Mouse (Mus musculus) frontal cortex, postnatal 25 days (tissue): Measurements from ENCODE around the gene Add2.

Source experiments
- DNase-seq, 2 experiments: peaks; one replicate each; pipeline ENCODE4 v3.0.0; 2022; ENCODE audit warnings: low spot score in 2 of 2

Gene Add2

DNA sequence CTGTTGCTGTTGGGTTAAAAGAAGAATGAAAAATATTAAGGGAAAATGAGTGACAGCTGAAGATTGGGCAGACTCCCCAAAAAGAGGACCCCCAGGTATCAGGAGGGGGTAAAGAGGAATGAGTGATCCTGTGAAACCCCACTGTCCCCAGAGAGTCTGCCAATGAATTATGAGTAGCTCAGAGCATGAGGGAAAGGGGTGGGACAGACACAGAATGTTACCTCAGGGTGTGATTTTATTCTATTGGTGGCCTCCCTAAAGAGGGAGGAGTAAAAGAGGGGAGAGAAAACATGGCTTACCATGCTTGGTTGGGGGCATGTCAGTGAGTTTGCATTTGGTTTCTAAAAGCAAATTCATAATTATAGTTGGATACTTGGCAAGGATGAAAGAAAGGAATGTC, 50.8 kb downstream of the Add2 start:
- no peak for DNase-seq

DNA sequence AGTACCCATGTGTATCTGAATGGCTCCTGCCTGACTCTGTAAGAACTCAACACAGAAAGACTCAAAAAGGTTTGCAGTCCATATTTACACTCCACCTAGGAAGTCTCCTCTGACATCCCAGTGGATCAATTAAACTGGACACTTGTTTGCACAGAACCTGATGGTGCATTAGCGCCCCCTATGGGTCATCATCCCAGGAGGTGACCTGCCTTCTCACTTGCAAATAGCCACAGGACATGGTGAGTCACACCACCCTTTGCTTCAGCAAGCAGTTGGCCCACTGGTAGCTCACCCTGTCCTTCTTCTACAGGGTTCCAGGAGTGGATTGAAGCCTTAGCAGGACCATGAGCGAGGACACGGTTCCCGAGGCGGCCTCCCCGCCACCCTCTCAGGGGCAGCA, 57.0 kb downstream of the Add2 start:
- peak in 1 of 2 experiments; percentile 61 for DNase-seq

DNA sequence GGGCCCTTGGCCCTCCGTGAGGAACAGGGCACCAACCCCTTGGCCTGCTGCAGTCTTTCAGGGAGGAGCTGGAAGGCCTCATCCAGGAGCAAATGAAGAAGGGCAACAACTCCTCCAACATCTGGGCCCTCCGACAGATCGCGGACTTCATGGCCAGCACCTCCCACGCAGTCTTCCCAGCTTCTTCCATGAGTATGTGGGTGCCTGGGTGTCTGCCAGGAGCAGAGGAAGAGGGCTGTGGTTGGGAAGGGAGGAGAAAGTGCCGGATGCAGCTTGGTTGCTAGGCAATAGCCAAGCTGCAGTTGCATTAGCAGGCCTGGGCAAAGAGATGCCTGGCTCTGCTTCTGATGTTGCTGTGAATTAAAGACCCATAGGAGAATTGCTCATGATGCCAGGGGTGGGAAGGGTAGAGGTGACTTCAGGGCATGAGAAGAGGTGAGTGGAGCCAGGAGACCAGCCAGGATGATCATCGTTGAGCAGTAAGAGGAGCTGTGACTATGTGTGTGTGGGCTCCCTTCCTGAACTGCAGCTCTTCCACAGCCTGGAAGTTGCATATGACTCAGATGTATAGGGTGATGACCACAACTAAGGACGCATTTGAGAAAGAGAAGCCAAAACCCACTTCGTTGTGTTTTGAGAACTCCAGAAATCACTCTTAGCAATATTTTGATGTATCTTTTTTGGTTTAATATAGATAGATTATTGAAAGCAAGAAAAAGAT, 58.5 kb downstream of the Add2 start:
- peak; percentile 56 to 80 for DNase-seq

DNA sequence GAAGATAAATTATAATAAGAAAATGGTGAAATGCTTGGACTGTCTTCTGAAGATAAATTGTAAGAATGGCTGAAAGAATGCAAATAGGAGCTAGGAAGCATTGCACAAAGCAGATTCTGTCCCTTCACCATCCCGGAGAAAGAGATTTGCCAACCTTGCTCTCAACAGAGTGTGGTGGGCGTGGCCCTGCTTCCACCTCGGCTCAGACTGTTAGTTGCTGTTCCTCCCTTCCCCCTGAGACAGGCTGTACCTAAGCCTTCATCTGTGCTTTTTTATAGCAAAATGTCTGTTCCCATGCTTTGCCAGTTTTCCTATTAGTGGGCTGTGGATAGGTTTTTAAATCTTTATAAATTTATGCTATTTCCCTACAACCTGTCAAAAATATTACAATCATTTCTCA, 59.3 kb downstream of the Add2 start:
- DNase-seq: no peak

DNA sequence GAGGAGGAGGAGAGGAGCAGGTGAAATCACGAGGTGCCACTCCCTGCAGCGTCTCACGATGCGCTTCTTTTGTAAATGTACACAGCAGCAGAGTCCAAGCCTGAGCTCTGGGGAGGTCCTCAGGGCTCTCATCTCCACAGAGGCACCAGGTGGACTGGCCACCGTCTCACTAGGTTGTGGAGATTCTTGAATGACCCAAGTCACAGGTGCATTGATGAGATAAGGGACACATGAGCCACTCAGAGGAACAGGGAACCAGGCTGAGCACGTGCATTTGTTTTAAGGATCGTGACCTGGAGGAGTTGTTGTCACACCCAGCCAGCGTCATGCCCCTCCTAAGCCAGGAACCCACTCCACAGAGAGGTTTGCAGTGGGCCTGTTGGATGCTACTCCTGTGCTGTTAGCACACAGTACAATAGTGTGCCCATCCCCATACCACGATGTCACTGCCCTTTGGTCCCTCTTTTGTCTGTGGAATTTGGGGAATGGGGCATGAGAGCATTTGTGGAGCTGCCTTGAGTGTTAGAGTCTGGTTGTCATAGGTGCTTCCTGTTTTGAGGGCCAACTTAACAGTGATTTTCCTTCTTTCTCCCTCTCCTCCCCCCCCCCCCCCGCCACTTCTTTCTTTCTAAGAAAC, 65.8 kb downstream of the Add2 start:
- no peak for DNase-seq

DNA sequence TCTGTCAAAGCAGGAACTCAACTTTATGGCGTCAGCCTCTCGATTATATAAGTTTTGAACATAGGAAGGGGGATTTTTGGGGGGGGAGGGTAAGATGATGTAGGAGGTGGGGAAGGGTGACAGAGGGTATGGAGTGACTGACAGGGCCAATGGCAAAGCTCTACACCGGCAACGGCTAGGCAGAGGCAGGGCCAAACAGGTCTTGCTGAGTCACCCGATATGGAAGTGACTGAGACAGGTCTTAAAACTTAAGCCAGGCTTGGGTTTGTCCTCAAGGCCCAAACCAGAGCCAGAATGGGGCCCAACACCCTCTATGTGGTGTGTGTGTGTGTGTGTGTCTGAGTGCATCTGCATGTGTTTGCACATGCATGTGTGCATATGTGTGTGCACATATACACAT, 67.0 kb downstream of the Add2 start:
- DNase-seq: no peak

DNA sequence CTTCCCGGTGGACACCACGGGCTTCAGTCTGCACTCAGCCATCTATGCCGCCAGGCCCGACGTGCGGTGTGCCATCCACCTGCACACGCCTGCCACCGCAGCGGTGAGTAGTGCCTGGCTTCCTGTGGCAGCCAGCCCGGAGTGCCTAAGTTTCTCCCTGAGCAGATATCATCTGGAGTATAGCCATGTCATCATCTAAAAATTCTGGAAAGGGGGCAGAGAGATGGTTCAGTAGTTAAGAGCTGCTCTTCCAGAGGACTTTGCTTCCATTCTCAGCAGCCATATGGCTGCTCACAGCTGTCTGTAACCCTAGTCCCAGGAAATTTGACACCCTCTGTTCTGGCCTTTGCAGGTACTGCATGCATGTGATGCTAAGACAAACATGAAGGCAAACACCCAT, 68.3 kb downstream of the Add2 start:
- no peak for DNase-seq

DNA sequence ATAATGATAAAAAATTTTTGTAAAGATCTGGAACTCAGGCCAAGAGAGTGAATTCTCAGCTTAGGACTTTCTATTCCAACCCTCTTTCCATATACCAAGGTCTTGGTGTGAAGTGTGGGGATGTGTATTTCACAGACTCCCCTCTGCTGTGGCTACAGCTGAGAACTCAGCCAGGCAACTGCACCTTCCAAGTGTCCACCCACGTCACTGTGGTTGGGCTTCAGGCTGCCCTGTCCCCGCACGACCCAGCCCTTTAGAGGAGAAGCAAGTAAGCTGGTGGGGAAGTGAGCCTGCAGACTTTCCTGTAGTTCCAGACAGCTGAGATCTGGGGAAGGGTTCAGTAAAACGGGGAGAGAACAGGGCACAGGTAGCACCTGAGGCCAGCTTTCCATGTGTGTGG, 68.7 kb downstream of the Add2 start:
- DNase-seq: no peak

DNA sequence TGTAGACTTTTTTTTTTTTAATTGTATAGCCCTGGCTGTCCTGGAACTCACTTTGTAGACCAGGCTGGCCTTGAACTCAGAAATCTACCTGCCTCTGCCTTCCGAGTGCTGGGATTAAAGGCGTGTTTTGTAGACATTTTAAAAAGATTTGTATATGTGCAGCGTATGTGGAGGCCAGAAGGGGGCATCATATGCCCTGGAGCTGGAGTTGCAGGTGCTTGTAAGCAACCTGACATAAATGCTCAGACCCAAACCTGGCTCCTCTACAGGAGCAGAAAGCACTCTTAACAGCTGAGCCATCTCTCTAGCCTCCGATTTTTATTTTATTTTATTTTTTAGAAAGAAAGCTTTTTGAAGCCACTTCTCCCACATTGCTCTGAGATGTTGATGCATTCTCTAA, 70.5 kb downstream of the Add2 start:
- DNase-seq: no peak

DNA sequence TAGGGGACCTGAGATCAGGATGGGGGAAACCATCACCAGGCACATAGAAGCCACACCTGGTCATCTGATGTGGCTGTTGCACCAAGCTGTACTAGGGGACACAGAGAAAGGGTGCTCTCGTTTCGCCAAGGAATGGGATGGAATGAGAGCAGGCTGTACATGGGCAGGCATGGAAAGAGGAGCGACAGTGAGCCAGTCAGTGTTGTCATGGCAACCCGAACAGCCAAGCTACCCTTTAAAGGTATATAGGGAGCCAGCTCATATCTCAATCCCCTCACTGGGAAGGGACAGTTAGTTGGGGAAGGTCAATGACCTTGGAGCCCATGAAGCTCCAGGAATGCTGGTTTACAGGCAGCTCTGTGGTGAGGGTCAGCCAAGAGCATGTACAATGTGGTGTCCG, 73.0 kb downstream of the Add2 start:
- DNase-seq: no peak

DNA sequence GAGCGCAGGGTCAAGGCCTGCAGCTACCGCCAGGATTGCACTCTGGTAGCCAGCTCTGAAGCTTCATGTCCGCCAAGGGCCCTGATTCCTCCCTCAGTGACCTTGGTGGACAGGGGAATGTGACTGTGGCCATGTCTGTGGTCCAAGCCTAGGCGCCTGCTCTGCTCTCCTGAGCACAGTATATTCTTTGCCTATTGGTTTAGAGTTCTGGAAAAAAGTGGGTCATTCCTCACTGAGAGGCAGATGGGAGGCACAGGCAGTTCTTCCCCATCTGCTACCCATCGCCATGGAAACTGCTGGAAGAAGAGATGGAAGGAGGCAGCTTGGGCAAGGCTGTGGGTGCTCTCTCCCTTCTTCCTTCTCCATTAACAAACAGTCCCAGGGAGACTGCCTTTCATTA, 74.4 kb downstream of the Add2 start:
- DNase-seq: peak; percentile 35 to 59

DNA sequence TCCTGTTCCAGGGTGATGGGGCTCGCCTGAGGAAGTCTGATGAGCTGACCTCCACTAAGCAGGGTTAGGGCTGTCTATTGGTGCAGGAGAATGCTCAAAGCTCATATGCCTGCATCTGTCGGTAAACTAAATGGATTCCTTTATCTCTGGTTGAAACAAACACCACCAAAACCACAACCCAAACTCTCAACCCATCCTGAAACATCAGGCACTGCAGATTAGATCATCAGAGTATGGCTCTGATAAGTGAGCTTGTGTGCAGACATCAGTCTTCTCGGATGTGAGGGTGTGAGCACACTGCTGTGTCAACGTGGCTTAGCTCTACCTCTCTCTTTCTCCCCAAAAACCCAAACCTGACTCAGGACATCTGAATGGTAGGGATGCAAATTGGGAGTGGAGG, 75.1 kb downstream of the Add2 start:
- DNase-seq: no peak

DNA sequence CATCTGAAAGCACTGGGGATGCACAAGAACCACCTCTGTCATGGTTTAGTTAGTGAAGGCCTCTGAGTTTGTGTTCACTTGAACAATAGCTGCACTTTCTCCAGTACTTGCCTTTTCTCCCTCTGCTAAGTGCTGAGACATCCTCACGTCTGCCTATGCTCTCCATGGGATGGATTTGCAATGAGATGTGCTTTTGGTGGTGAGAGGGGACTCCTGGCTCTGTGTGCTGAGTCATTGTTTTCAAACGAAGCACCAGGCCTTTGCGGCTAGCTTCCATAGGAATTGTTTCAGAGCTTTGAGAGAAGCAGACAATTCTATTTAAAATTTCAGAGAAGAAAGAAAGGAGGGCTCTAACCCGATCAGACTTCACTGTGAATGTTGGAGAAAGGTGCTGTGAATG, 76.2 kb downstream of the Add2 start:
- DNase-seq: no peak

DNA sequence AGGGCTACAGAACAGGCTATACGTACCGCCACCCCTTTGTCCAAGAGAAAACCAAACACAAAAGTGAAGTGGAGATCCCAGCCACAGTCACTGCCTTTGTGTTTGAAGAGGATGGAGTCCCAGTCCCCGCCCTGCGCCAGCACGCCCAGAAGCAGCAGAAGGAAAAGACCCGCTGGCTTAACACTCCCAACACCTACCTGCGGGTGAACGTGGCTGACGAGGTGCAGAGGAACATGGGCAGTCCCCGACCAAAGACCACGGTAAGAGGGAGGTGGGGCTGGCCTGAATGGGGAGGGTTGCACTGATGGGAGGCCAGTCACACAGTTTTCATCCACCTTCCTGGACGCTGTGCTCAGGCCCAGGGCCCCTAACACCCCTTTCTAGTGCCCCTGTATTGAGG, 77.6 kb downstream of the Add2 start:
- no peak for DNase-seq

DNA sequence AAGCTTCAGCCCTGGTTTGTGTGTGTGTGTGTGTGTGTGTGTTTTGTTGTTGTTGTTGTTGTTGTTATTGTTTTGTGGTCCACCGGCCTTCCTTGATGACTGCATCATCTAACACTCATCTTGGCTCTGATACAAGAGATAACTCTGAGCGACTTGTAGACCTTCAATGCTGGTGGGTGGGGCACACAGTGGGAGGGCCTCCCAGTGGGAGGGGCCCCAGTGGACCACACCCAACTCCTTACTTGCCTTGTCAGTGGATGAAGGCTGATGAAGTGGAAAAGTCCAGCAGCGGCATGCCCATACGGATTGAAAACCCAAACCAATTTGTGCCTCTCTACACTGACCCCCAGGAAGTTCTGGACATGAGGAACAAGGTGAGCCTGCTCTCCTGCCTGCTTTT, 78.6 kb downstream of the Add2 start:
- DNase-seq: no peak

DNA sequence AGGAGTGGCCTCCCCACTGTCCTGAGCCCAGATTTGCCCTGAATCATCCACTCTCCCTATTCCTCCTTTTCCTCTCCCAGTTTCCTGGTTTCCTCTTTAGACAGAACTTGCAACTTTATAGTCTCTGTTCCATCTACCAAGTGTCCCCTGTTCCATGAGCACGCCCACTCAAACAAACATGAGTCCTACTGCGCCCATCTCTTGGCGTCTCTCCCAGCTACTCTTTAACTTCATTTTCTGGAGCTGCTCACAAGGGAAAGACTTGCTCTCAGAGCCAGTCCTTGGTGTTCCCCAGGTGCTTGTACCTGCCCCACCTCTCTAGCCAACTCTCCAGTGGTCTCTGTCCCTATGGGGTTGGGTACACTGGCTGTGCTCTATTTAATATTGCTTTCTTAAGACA, 87.4 kb downstream of the Add2 start:
- DNase-seq: no peak

DNA sequence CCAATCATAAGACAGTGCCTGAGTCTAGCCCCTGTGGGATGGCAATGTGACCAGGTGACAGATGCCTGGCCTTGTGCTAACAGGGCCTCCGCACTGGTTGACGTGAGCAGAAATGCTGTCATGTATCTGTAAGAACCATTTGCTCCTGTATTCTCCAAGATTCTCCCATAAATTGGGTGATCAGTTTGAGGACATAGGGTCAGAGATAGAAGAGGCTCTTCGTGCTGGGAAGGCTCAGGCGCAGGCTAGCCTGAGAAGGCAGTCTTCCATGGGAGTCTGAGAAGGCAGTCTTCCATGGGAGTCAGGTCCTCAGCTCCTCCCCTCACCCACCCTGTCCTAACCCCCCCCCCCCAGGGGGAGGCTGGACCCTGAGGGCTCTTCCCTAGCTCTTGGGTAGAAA, 94.6 kb downstream of the Add2 start:
- DNase-seq: no peak

DNA sequence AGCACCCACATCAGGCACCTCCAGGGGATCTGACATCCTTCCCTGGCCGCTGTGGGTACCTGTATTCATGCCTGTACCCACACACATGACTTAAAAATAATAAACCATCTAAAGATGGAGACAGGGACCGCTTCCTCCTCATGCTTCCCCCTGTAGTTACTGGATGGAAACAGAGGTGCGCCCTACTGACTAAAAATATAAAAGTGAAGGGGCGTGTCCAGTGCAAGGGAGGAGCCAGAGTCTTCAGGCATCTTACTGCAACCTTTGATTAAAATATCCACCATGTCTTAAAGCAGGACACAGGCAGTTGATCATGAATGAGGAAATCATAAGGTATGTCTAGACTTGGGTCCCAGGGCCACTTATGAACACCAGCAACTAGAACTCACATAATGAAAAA, 97.3 kb downstream of the Add2 start:
- no peak for DNase-seq

DNA sequence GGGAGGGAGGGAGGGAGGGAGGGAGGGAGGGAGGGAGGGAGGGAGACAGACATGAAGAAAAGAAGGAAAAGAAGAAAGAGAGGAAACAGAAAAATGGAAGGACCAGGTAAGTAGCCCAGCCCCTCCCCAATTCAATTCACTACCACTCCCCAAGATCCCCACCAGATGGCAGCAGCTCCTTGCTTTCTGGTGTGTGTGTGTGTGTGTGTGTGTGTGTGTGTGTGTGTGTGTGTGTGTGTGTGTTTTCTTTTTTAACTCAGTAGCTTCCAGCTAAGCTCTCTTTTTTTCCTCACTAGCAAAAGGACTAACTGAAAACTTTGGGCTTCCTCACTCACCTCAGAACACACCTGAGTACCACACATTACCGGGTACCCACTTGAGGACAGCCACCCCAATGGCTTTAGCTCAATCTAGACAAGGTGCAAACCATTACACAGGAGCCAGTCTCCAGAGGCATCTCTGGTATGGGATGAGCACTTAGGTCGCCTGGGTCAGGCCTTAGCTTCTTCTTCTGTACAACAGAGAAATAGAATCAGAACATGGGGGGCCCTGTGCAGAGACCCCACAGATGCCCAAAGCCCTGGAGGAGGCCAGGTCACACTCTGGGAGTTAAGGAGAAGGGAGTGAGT, 98.6 kb downstream of the Add2 start:
- peak; percentile 48 to 54 for DNase-seq

DNA sequence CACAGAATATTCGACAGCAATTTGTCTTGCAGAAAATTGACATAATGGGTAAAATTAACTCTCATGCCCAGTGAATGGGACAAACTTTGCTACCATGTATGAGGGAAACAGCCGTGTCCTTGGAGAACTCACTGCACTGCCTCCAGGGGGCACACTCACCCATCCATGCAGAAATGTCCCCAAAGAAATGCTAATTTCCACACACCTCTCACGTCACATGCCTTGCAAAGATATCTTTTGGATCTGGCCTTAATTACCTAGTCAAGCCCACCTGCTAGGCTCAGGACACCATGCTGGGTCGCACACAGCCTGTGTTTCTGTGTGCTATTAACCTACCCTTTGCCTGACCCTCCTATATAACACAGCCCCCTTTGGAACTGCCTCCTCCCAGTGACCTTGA, 100.0 kb downstream of the Add2 start:
- DNase-seq: no peak

DNA sequence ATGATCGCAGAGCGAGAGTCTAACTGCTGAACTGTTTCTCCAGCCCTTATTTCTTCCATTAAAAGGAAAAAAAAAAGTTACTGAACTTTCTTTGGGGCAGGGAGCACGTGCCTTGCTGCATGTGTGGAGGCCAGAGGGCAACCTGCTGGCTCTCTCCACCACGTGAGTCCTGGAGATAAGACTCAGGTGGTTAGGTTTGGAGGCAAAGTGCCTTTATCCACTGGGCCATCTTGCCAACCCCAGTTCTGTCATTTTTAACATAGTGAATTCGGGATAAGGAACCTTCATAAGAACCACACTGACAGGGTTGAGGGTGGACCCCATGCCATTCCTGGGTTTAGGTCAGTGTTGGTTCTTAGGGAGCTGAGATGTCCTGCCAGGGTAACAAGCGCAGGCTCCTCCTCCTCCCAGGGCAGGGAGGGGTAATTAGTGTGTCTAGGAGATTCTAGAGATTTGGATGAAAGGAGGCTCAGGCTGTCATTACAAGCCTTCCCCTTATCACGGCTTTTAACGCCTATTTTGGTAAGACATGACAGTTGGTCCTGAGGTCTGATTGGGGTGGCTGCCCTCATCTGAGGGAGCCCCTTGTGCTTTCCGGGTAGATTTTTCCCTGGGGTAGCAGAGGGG, 101.5 kb downstream of the Add2 start:
- DNase-seq: no peak

DNA sequence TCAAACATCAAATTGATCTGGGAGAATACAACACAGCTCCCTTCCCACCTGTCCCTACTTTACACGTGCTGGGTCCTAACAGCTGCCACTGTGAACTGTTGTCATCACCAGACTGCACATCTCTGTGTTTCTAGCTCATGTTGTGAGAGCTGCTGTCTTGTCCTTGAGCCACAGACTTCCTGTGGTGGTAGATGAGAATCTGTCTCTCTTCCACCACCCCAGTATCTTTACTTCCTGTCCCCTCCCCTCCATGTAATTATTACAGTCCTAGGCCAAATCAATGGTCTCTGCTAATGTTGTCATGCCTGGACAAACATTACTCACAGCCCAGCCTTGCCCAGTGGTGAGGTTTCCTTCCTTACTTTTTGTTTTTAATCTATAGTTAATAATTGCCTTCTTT, 105.4 kb downstream of the Add2 start:
- DNase-seq: no peak

DNA sequence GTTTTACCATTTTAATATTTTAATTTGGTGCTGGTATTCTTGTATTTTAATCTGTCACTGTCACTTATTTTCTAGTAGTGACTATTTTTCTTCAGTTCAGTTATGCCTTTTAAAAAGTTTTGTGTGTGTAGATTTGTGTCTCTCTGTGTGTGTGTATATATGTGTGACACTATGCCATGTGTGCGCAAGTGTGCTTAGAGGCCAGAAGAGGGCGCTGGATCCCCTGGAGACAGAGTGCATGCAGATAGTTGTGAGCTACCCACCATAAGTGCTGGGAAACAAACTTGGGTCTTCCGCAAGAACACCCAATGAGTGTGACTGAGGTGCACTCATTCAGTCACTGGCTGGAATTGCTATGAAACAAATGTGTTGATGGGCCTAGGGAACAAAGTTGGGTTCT, 107.7 kb downstream of the Add2 start:
- DNase-seq: no peak
